ENCODE assay signal across 27 mouse cellular contexts in genomic region chr7:16345297-16345696, GRCm38 (mm10). TPM values are rescaled to one million over a fixed set of nuclear protein-coding genes. Genes with fewer than 3 reads are reported as not detected.
DNase-seq lines count a peak whose midpoint lies in the region; ATAC-seq and TF ChIP-seq lines count a peak whose summit lies in the region.
"Had no signal": no experiment of that assay in that cellular context is flagged by ENCODE, and none has a peak within 500 bp of the region (broad histone marks: within the 10 kb centered on the region; RNA-seq: fewer than 3 reads in every experiment).

No protein-coding gene starts in this region.

- DNase-seq in heart, postnatal 0 days (ENCODE audit: low spot score), result no peak
- DNase-seq in heart, postnatal 10 days, result no peak
- DNase-seq in G1E (ENCODE audit: low spot score) (peak; percentile 44), MN1 (ENCODE audit: low spot score) (no peak)
- no peak for DNase-seq in adrenal gland, adult 2 months
- no peak for DNase-seq in forebrain, embryonic 14.5 days (ENCODE audit: low spot score)
- DNase-seq: adrenal gland, postnatal 10 days; adrenal gland, postnatal 36 days; B cell, adult 2 months; cerebellum, adult 11 months; cerebellum, adult 2 months; cerebellum, adult 9-11 months; cerebellum, postnatal 25 days; forebrain, postnatal 0 days; gastrocnemius, adult 2 months; gastrocnemius, postnatal 14 days; heart, adult 18-20 months had no signal

- intact Hi-C loops in heart, postnatal 10 days (cut with DNase I), result no loop called here

- TF ChIP-seq EP300 in heart, postnatal 0 days (IDR thresholded peaks at IDR 0.05; ENCODE audit: low read depth), result no peak

- no peak for TF ChIP-seq CTCF in heart, postnatal 0 days (IDR thresholded peaks at IDR 0.05; ENCODE audit: low read depth)
- no peak for TF ChIP-seq CTCF in G1E (IDR thresholded peaks at IDR 0.05; ENCODE audit: low read depth, low read length)

- 62% methylated on average over 4 of the region's 4 CpGs for WGBS in heart, postnatal 0 days
- WGBS in forebrain, embryonic 14.5 days, result 87% methylated on average over 4 of the region's 4 CpGs

- no peak overlapping the region for H3K27ac ChIP-seq in heart, postnatal 0 days (ENCODE audit: low read depth)
- no peak overlapping the region for H3K27ac ChIP-seq in forebrain, embryonic 14.5 days (ENCODE audit: low read depth, low read length)
- H3K27ac ChIP-seq: forebrain, embryonic 10.5 days; forebrain, embryonic 13.5 days; gastrocnemius, adult 2 months; heart, embryonic 15.5 days; hindbrain, embryonic 12.5 days; hindbrain, embryonic 15.5 days had no signal

- no peak overlapping the region for H3K4me3 ChIP-seq in heart, postnatal 0 days (ENCODE audit: low read depth, low read length)
- H3K4me3 ChIP-seq in G1E (ENCODE audit: low read depth, low read length), result peak overlapping the region; percentile 30; the same call in 1 of the 2 replicates
- no peak overlapping the region for H3K4me3 ChIP-seq in forebrain, embryonic 14.5 days (ENCODE audit: low read depth, low read length)
- H3K4me3 ChIP-seq: forebrain, embryonic 10.5 days; forebrain, embryonic 13.5 days; gastrocnemius, adult 2 months; heart, embryonic 12.5 days; heart, embryonic 15.5 days; hindbrain, embryonic 12.5 days; hindbrain, embryonic 15.5 days had no signal

- H3K4me2 ChIP-seq in heart, postnatal 0 days (ENCODE audit: low read depth, low read length), result no peak overlapping the region
- H3K4me2 ChIP-seq in forebrain, embryonic 14.5 days (ENCODE audit: low read length), result no peak overlapping the region
- H3K4me2 ChIP-seq: forebrain, embryonic 13.5 days; heart, embryonic 12.5 days; heart, embryonic 15.5 days; hindbrain, embryonic 12.5 days; hindbrain, embryonic 15.5 days had no signal

- H3K9ac ChIP-seq in heart, postnatal 0 days (replicated peaks; ENCODE audit: low read depth, low read length), result peak overlapping the region; percentile 19; the same call in 1 of the 2 replicates
- no peak overlapping the region for H3K9ac ChIP-seq in forebrain, embryonic 14.5 days (ENCODE audit: low read length)
- H3K9ac ChIP-seq: forebrain, embryonic 13.5 days; forebrain, postnatal 0 days; heart, embryonic 12.5 days; heart, embryonic 15.5 days; hindbrain, embryonic 12.5 days; hindbrain, embryonic 15.5 days had no signal

- peaks cover 7% of the 10 kb centered on the region; the same call in 1 of the 2 replicates for H3K4me1 ChIP-seq in heart, postnatal 0 days (ENCODE audit: control insufficient read depth, insufficient read depth)
- H3K4me1 ChIP-seq in G1E (ENCODE audit: insufficient read depth, low read depth, low read length), result peaks cover 61% of the 10 kb centered on the region
- H3K4me1 ChIP-seq in forebrain, embryonic 14.5 days (ENCODE audit: control insufficient read depth, insufficient read depth, low read length), result no peaks in the 10 kb centered on the region
- H3K4me1 ChIP-seq: forebrain, embryonic 10.5 days; forebrain, embryonic 13.5 days; hindbrain, embryonic 12.5 days; hindbrain, embryonic 15.5 days had no signal

- no peaks in the 10 kb centered on the region for H3K27me3 ChIP-seq in heart, postnatal 0 days (ENCODE audit: control insufficient read depth, insufficient read depth, low read length)
- no peaks in the 10 kb centered on the region for H3K27me3 ChIP-seq in G1E (ENCODE audit: insufficient read depth, low read length)
- H3K27me3 ChIP-seq in forebrain, embryonic 14.5 days (replicated peaks; ENCODE audit: control insufficient read depth, insufficient read depth, low read length), result no peaks in the 10 kb centered on the region
- H3K27me3 ChIP-seq: forebrain, embryonic 13.5 days; heart, embryonic 12.5 days; heart, embryonic 15.5 days; hindbrain, embryonic 12.5 days; hindbrain, embryonic 15.5 days had no signal

- no peaks in the 10 kb centered on the region for H3K9me3 ChIP-seq in heart, postnatal 0 days (replicated peaks; ENCODE audit: control insufficient read depth, low read length)
- no peaks in the 10 kb centered on the region for H3K9me3 ChIP-seq in G1E (replicated peaks)
- H3K9me3 ChIP-seq in forebrain, embryonic 14.5 days (replicated peaks; ENCODE audit: control insufficient read depth, low read length), result no peaks in the 10 kb centered on the region
- H3K9me3 ChIP-seq: forebrain, embryonic 10.5 days; forebrain, embryonic 13.5 days; heart, embryonic 12.5 days; heart, embryonic 15.5 days; hindbrain, embryonic 12.5 days; hindbrain, embryonic 15.5 days had no signal

- H3K36me3 ChIP-seq in heart, postnatal 0 days (replicated peaks; ENCODE audit: control insufficient read depth, insufficient read depth, low read length), result peaks cover 26% of the 10 kb centered on the region; the same call in 1 of the 2 replicates
- H3K36me3 ChIP-seq in G1E (replicated peaks), result peaks cover 84% of the 10 kb centered on the region
- H3K36me3 ChIP-seq in forebrain, embryonic 14.5 days (ENCODE audit: control insufficient read depth, insufficient read depth, low read length), result peaks cover 59% of the 10 kb centered on the region

- ATAC-seq in heart, postnatal 0 days (ENCODE audit: insufficient read depth, low read depth), result no peak
- peak; percentile 51 for ATAC-seq in G1E (ENCODE audit: extremely low read depth, insufficient number of reproducible peaks, low FRiP score, poor library complexity, severe bottlenecking)
- ATAC-seq in common myeloid progenitor, adult 5-6 weeks (replicated peaks; ENCODE audit: low read depth, poor library complexity, severe bottlenecking), result peak; percentile 53
- peak; percentile 62; the same call in 1 of the 2 replicates for ATAC-seq in megakaryocyte progenitor cell, adult 5-6 weeks (replicated peaks; ENCODE audit: poor library complexity)
- ATAC-seq in forebrain, embryonic 14.5 days, result no peak
- ATAC-seq: activated CD4-positive, CD25-positive, alpha-beta regulatory T cell, adult 4 months; forebrain, embryonic 13.5 days; forebrain, postnatal 0 days; intestine, postnatal 0 days had no signal

RNA-seq across cellular contexts. Expression of gene Bbc3, which starts 37.1 kb away (rescaled TPM):
- total RNA-seq in heart, postnatal 0 days (2014; rRNA removed; ENCODE audit: low replicate concordance), result 7.3 and 14.6 TPM in 2 replicates
- polyA plus RNA-seq in heart, postnatal 0 days (2015; fragmentation: Nextera tagmentation; extraction: Ambion mirVana), result 5.6 and 6.6 TPM in 2 replicates
- 1 to 10 TPM; 9.5 to 9.8 TPM for total RNA-seq in heart, postnatal 10 days (2021)
- total RNA-seq in G1E (2014; fragmentation: Nextera tagmentation) (10.2 and 15.8 TPM in 2 replicates), G1E (2017) (9.0 and 16.3 TPM in 2 replicates)
- 209 and 355 TPM in 2 replicates for polyA plus RNA-seq in G1E (2012)
- 1.4 and 2.5 TPM in 2 replicates for total RNA-seq in common myeloid progenitor, adult 5-6 weeks (2017)
- total RNA-seq in megakaryocyte progenitor cell, adult 5-6 weeks (2015), result 0.25 and 1.8 TPM in 2 replicates
- 0.84 and 1.2 TPM in 2 replicates for total RNA-seq in megakaryocyte progenitor cell, adult 5-6 weeks (2017)
- total RNA-seq in adrenal gland, adult 2 months (2021), result 1 to 10 TPM; 3.3 to 9.1 TPM
- polyA plus RNA-seq in adrenal gland, adult 2 months (2012; rRNA removed), result 62.4 and 114 TPM in 2 replicates
- 10.6 and 11.0 TPM in 2 replicates for polyA plus RNA-seq in forebrain, embryonic 14.5 days (2014; fragmentation: Nextera tagmentation; extraction: Ambion mirVana)

RNA-seq across cellular contexts. Expression of gene Sae1, which starts 42.3 kb away (rescaled TPM):
- total RNA-seq in heart, postnatal 0 days (2014; rRNA removed; ENCODE audit: low replicate concordance), result 41.7 and 61.2 TPM in 2 replicates
- 101 and 102 TPM in 2 replicates for polyA plus RNA-seq in heart, postnatal 0 days (2015; fragmentation: Nextera tagmentation; extraction: Ambion mirVana)
- 10 to 100 TPM; 64.9 to 69.5 TPM for total RNA-seq in heart, postnatal 10 days (2021)
- total RNA-seq in G1E (2014; fragmentation: Nextera tagmentation) (105 TPM in 2 replicates), G1E (2017) (319 and 383 TPM in 2 replicates)
- polyA plus RNA-seq in G1E (2012), result 49.5 and 52.0 TPM in 2 replicates
- total RNA-seq in common myeloid progenitor, adult 5-6 weeks (2017), result 424 and 443 TPM in 2 replicates
- total RNA-seq in megakaryocyte progenitor cell, adult 5-6 weeks (2015), result 76.8 and 81.3 TPM in 2 replicates
- total RNA-seq in megakaryocyte progenitor cell, adult 5-6 weeks (2017), result 429 and 547 TPM in 2 replicates
- total RNA-seq in adrenal gland, adult 2 months (2021), result 10 to 100 TPM; 61.0 to 72.0 TPM
- polyA plus RNA-seq in adrenal gland, adult 2 months (2012; rRNA removed), result 7.9 and 8.9 TPM in 2 replicates
- polyA plus RNA-seq in forebrain, embryonic 14.5 days (2014; fragmentation: Nextera tagmentation; extraction: Ambion mirVana), result 253 and 259 TPM in 2 replicates

RNA-seq across cellular contexts. Expression of gene Zc3h4, which starts 55.4 kb away (rescaled TPM):
- 16.5 and 16.9 TPM in 2 replicates for total RNA-seq in heart, postnatal 0 days (2014; rRNA removed; ENCODE audit: low replicate concordance)
- polyA plus RNA-seq in heart, postnatal 0 days (2015; fragmentation: Nextera tagmentation; extraction: Ambion mirVana), result 4.4 and 5.0 TPM in 2 replicates
- total RNA-seq in heart, postnatal 10 days (2021), result 10 to 100 TPM; 37.8 TPM
- total RNA-seq in G1E (2014; fragmentation: Nextera tagmentation), result 62.2 and 64.4 TPM in 2 replicates
- 18.6 and 23.7 TPM in 2 replicates for total RNA-seq in G1E (2017)
- 179 and 193 TPM in 2 replicates for polyA plus RNA-seq in G1E (2012)
- total RNA-seq in common myeloid progenitor, adult 5-6 weeks (2017), result 31.5 and 52.8 TPM in 2 replicates
- total RNA-seq in megakaryocyte progenitor cell, adult 5-6 weeks (2015), result 36.5 and 38.7 TPM in 2 replicates
- total RNA-seq in megakaryocyte progenitor cell, adult 5-6 weeks (2017), result 25.9 and 33.5 TPM in 2 replicates
- total RNA-seq in adrenal gland, adult 2 months (2021), result 10 to 100 TPM; 33.0 to 47.7 TPM
- 40.7 and 48.8 TPM in 2 replicates for polyA plus RNA-seq in adrenal gland, adult 2 months (2012; rRNA removed)
- polyA plus RNA-seq in forebrain, embryonic 14.5 days (2014; fragmentation: Nextera tagmentation; extraction: Ambion mirVana), result 14.3 and 15.5 TPM in 2 replicates

RNA-seq across cellular contexts. Expression of gene Ccdc9, which starts 58.7 kb away (rescaled TPM):
- total RNA-seq in heart, postnatal 0 days (2014; rRNA removed; ENCODE audit: low replicate concordance), result 5.7 and 43.7 TPM in 2 replicates
- 4.7 and 7.2 TPM in 2 replicates for polyA plus RNA-seq in heart, postnatal 0 days (2015; fragmentation: Nextera tagmentation; extraction: Ambion mirVana)
- total RNA-seq in heart, postnatal 10 days (2021), result 10 to 100 TPM; 38.2 to 39.1 TPM
- total RNA-seq in G1E (2014; fragmentation: Nextera tagmentation), result 8.1 and 16.6 TPM in 2 replicates
- 58.0 and 66.0 TPM in 2 replicates for total RNA-seq in G1E (2017)
- polyA plus RNA-seq in G1E (2012), result 133 and 136 TPM in 2 replicates
- total RNA-seq in common myeloid progenitor, adult 5-6 weeks (2017), result 53.6 and 123 TPM in 2 replicates
- 17.3 and 19.8 TPM in 2 replicates for total RNA-seq in megakaryocyte progenitor cell, adult 5-6 weeks (2015)
- 87.9 and 99.6 TPM in 2 replicates for total RNA-seq in megakaryocyte progenitor cell, adult 5-6 weeks (2017)
- 10 to 100 TPM; 53.9 to 61.2 TPM for total RNA-seq in adrenal gland, adult 2 months (2021)
- polyA plus RNA-seq in adrenal gland, adult 2 months (2012; rRNA removed), result 17.4 and 19.8 TPM in 2 replicates
- 12.6 and 15.2 TPM in 2 replicates for polyA plus RNA-seq in forebrain, embryonic 14.5 days (2014; fragmentation: Nextera tagmentation; extraction: Ambion mirVana)

Comparison
In these comparisons a context has a peak if more than half of its experiments do, and no peak if none do; other contexts are left out.
1. ATAC-seq: peak in G1E (single experiment), common myeloid progenitor, adult 5-6 weeks (single experiment) and megakaryocyte progenitor cell, adult 5-6 weeks (single experiment); none in heart, postnatal 0 days (single experiment) and forebrain, embryonic 14.5 days (single experiment).